Mouse (Mus musculus): ENCODE results near the gene Il17rd.

Il17rd gene

DNA sequence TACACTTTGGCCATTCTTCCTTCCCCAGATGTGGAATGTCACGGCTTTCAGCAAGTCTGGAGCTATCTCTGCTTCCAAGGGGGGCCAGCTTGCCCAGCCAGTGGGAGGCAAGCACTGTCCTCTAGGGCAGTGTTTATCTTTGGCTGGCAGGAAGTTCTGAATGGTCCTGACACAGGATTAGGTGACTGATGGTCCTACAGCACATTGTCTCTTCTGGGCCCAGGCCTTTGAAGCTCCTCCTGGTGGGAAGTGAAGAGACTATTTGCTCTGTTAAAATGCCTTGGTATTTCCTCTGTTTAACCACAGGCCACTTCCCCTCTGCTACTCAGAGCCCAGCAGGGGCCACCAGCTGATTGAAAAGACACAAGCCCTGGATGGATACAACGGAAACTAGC, 6.2 kb downstream of the Il17rd start:
- no peak for DNase-seq (ENCODE audit: low read depth)

DNA sequence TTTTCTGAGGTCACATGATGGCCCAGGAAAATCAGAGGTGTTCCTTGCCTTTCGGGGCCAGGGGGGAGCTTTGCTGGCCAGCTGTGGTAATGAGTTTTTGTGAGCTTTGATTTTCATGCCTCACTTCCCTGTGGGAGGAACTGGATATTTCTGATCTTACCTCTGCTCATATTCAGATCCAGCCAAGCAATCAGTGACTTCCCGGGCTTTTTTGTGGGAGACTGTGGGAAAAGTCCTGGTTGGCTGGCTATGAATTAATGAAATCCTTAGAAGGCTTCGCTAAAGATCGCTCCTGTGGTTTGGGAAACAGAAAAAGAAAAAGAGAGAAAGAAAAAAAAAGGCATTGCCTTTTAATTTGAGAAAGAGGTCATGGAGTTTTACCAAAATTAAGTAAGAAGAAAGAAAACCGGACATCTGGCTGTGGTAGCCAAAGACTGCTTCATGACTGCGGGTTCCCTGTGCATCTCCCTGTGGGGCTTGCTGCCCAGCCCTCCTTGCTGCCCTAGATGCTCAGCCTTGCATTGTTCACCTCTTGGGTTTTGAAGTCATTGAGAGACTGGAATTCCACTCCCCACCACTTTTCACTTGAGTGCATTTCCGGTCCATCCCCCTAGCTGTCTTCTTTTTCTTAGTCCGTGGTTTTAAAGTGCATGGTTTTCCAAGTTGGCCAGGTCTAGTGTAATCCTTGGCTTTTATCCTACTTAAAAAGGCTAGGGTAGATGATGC, 9.7 kb downstream of the Il17rd start:
- DNase-seq (ENCODE audit: low read depth) = no peak

DNA sequence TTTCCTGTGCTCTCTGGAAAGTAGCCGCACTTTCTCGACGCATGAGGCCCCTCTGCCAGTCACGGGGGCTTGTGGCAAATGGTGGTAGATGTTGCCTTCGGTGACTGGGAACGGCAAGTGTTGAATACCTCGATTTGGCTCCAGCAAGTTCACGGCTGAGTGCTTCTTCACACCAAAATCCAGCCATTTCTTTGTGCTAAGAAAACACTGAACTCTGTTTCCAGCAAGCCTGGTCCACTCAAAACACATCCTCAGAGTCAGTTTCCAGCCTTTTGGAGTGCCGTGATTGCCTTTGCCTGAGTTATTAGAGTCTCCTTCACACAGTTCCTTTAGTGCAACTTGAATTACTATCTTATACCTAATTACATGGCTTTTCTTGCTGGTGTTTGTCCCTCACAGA, 11.3 kb downstream of the Il17rd start:
- DNase-seq (ENCODE audit: low read depth) = no peak

DNA sequence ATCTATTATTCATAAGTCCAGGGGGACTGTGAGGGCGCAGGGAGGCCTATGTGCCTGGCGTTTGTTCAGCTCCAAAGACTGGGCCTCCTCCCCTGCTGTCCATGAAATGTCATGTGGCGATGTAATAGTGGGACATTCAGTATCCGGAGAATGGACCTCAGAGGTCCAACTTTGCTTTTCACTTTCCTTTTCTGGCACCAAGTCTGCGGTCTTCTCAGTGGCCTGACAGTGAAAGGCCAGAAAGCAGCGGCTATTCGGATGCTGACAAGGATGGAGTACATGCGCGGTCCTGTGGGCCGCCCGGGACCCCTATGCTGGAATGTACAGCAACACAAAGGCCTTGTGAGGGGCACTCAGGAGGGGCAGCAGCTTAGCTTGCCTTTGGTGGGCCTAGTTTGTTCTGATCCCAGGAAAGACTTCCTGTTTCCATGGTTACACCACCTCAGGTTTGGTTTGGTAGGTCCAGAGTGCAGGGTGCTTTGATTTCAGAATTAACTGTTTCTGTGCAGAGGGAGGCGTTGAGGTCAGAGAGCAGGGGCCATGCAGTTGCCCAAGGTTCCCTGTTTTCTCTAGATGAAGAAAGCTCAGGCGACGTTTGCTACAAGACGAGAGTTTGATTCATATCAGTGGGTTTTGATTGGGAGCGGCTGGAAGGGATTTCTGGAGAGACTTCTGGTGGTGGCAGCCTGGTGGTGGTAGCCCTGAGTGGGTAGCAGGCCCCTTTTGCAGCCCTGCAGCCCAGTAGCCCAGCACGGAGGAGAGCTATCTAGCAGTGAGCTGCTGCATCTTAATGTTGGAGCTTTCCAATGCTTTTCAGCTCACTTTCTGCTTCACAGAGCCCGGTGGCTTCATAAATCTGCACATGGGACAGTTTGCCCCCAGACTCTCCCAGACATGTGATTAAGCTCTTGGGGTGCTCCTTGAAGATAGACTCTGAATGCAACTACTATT, 12.1 kb downstream of the Il17rd start:
- no peak for DNase-seq (ENCODE audit: low read depth)

DNA sequence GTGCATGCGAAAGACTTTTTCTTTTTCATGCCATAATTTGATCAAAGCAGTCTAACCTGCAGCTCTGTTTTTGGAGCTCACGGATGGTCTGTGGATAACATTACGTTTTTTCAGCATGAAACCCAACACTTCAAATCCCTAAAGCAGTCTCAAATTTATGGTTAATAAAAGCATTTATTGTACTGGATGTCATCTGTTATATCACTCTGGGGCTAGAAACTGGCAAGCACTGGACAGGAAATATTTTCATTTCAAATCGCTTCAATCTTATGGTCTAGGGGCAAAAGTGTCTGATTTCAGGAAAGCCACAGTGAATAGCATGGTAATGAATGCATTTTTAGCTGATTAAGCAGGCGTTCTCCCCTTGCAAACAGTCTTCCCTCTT, 12.8 kb downstream of the Il17rd start:
- peak; percentile 41 for DNase-seq (ENCODE audit: low read depth)

DNA sequence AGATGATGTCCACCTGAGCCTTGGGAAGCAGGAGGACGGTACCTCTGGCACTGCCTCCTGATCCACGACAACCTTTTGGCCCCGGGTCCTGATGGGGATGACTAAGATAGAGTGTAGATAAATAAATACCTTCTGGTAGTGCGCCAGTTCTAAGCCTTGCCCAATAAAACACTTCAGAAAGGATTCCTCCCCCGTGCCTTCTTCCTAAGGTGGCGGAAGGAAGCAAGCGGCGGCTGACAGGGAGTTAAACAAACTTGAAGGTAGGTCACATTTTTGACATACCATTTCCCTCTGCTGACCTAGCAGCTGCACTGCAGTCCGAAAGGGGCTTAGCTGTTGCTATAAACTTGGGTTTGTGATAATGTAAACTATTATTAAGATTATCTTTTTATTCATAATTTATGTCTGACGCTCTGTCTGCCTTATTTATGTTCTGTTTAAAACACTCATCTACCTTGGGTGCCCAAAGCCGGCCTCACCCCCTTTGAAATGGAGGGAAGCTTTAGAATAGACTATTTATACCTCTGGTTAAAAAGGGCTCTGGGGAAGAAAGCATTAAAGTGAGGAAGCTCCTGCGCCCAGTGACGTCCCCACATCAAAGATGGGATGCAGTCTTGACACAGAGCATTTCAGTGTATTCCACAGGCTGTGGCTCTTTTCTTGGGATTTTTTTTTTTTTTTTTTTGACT, 19.9 kb downstream of the Il17rd start:
- DNase-seq (ENCODE audit: low read depth) = no peak

DNA sequence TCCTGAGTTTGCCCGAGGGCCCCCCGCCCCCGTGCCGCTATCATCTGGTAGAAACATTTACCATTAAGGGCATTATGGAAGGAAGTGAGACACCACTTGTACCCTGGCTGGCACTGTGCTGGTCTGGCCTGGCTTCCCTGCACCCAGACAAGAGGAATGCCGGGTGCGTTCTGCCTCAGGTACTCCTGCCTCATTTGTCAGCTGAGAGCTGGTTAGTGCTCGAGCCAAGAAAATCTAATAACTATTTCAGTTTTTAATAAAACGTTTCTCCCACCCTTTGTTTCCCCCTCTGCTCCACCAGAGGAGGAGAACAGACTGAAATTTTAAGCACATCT, 20.4 kb downstream of the Il17rd start:
- no peak for DNase-seq (ENCODE audit: low read depth)

DNA sequence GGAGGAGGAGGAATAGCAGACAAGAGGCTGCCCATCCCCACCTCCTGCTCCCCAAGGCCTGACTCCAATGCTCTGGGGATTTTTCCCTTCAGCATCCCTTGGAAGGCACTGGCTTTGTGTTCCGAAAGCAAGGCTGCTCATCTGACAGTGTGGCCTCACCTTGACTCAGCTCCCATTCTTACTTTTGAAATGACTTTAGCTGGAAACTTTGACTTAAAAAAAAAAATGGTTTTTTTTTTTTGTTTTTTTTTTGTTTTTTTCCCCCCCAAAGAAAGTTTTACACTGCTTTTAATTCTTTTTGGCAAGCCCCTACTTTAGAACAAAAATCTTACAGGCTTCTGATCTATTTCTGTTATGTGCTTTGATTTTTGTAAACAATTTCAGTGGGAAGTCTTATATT, 24.6 kb downstream of the Il17rd start:
- DNase-seq (ENCODE audit: low read depth) = no peak

DNA sequence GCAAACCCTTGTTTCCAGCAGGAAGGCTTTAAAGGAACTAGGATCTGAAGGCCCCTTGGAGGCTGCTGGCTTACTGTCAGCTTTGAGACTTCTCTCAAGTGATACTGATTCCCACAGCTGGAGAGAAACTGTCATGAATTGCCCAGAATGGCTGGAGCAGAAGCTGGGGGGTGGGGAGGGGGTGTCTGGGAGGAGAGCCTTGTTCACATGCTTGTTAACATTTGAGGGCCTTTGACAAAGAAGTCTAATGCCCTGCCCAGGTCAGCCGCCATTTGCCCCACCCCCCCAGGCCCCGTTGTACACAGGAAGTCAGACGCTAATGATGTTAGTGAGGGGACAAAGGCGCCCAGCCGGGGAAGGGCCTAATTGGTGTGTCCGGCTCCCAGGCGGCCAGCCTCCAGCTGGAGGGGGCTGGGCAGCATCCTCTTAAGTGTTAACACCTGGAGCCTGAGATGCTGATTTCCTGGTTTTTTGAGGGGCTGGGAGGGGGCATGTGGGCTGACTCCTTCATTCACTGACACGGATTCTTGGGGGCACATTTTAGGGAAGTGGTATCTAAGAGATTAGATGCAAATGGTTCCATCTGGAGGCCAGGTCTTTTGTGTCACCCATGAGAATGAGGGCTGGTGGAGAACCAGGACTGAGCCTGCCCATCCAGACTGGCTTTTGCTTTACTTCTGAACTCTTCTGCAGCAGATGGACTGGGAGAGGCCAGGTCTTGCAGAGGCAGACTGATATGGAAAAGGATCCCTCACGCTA, 27.6 kb downstream of the Il17rd start:
- no peak for DNase-seq (ENCODE audit: low read depth)

DNA sequence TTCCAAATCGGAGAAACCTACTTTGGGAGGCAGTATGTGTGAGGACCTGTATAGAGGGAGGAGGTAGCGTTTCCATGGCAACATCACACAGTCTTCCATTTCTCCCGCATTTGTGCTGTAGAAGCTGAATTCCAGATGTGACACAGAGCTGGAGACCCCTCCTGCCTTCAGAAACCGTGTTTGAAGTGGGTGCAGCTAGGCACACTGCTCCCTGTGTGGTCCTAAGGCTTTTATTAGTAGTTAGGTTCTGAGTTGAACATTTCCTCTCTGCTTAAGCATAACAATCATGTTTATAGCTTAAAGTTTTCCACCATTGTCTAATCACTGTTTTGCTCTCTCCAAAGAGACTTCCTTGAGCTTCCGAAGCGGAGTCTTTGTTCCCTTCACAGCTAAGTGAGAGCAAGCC, 29.1 kb downstream of the Il17rd start:
- DNase-seq (ENCODE audit: low read depth) = no peak

DNA sequence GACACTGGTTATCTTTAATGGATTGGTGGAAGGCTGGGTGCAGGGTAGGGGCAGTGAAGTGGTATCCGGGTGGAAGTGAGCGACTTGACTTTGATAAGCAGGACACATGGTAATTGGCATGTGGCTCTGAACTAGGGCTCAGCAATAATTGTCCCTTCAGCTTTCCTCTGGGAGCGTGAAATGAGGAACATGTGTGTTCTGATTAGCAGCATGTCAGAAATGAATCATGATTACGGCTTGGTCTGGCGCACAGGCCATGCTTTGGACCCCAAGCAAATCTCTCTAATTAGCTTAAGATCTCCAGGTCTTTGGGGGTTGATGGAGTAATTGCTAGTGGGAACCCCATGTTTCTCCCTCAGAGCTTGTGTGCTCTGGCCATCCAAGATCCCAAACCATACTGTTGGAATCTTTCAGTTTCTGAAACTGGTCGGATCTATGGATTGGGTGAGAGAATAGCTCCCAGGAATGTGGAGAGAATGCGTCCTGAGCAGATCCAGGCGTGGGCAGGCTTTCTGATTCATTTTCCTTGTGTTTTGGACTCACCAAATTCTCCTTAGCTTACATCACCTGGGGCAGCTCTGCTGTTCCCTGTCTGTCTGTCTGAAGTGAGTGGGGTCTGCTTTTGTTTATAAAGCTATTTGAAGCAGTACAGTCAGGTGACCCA, 30.8 kb downstream of the Il17rd start:
- DNase-seq (ENCODE audit: low read depth) = peak; percentile 71

DNA sequence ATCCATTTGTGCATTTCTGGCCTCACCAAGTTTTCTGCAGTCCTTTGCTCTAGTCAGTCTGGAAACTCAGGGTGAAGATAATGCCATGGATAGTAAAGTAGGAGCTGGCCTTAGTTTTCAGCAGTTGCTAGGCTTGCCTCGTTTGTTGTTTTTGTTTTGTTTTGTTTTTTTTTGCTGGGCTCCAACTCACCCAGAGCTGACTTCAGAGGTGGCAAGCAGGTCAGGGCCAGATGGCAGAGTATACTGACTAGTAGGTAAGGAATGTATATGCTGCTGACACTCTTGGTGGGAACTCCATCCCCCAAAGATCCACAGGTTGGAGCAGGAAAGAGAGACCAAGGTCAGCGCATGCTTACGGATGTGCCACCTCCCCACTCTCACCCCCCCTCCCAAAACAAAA, 31.4 kb downstream of the Il17rd start:
- no peak for DNase-seq (ENCODE audit: low read depth)

DNA sequence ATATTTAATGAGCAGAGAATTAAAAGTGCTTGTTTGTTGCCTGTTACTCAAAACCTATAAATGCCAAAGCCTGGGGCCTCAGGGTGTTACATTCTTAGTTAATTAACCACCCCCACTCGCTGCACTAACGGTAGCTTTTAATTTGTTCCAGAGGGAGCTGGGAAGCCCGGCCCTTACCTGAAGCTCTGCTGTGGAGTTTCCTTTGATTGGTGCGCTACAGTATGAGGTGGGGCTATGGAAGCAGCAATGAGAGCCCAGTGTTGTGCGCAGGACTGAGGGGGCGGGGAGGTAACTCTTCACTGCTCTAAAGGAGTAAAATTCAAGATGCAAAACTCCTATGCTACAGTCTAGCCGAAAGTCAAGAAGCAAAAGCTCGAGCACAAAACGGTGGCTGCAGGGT, 32.0 kb downstream of the Il17rd start:
- no peak for DNase-seq (ENCODE audit: low read depth)

DNA sequence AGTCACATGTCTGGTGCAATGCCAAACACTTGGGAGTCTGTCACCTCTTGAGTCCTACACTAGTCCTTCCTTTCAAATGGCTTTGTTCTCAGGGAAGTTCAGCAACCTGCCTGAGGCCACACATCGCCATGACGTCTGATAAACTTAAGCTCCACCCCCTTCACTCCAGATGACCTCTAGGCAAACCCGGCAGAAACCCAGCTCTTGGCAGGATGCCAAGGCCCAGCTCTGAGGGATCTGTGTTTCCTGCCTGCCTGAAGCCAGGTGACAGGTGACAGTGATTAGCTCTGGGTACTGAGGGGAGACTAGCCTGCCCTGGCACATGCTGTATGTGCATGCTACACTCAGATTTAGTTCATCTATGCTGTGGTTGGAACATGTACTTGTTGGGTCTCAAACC, 33.2 kb downstream of the Il17rd start:
- no peak for DNase-seq (ENCODE audit: low read depth)

DNA sequence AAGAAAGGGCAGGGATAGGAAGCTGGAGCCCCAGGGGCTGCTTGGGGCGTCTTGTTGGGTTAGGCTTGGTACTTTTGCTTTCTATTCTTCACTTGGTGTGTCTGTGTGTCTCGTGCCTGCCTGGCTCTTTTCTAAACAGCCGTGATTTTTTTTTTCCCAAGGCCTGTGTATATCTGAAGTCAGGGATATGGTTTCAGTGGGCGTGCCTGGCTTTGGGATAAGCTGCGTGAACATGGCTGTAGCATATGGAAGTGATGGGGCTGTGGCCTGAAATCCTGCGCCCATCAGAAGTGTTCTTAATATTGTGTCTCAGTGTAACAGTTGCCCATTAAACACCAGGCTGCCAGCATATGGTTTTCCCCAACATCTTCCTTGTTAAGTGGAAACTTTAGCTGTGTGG, 36.3 kb downstream of the Il17rd start:
- no peak for DNase-seq (ENCODE audit: low read depth)

DNA sequence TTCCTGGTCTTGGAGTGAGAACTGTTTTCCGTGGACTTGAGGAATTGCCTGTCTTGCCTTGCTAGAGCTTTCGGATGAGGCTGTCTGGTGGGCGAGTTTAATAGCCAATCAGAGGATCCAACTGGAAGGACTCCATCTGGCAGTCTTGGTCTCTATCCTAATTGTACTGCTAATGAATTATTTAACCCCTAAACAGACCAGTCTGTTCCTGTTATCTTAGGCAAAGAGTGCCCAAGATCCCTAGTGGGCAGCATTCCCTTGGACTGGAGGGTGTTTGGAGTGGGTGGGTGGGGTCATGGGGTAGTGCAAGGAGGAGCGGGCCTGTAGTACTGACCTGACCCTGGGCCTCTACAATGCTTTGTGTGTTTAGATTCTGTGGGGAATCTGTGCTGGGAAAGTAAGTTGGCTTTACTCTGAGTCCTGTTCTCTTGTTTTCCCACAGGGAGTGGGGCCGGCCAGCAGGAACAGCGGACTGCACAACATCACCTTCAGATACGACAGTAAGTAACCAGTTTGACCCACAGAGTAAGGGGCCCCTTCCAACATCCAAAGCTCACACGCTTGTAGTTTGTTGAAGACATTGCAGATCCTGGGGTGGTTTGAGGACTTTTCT, 37.3 kb downstream of the Il17rd start:
- DNase-seq (ENCODE audit: low read depth) = no peak

DNA sequence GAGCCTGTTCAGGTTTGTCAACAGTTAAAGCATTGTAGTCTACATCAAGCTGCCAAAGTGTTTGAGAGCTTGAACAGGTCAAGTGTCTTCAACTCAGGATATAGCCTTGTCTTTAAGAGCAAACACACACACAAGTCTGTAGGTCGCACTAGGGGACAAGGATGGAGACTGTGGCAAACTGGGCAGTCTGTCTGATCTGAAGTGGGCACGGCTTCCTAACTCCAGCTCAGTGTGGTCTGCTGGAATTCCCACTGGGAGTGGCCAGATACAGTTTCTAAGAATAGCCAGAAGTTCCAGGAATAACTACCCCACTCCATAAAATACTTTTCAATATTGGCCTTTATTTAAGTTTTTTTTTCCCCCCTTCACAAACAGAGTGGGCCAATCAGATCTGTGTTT, 37.8 kb downstream of the Il17rd start:
- peak; percentile 40 for DNase-seq (ENCODE audit: low read depth)

DNA sequence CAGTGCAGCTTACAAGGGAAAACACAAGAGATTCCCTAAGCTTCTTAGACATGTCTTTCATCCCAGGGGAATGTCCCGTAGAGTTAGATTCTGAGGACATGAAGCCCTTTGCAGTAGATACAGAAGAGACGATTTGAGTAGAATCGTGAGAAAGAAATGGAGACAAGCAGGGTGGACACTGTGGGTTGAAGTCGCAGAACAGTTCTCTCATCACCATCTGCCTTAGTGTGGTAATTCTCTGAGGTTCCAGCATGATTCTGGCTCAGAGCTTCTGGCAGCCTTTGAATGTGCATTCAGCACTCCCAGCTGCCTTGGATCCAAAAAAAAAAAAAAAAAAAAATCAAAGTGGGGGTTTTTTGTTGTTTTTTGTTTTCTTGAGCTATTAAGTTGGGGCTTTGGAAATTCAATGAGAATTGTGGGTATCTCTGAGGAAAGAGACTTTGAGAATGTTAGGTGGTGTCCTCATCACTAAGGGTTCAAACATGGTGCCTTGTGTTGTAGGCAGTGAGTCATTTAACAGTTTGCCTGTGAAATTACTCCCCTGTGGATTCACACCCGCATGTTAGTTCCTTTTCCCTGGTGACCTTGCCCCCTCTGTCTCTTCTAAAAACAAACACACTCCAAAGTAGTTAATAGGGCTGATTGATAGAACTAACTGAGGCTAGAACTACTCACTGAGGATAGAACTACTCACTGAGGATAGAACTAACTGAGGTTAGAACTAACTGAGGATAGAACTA, 43.0 kb downstream of the Il17rd start:
- peak; percentile 59 for DNase-seq (ENCODE audit: low read depth)

DNA sequence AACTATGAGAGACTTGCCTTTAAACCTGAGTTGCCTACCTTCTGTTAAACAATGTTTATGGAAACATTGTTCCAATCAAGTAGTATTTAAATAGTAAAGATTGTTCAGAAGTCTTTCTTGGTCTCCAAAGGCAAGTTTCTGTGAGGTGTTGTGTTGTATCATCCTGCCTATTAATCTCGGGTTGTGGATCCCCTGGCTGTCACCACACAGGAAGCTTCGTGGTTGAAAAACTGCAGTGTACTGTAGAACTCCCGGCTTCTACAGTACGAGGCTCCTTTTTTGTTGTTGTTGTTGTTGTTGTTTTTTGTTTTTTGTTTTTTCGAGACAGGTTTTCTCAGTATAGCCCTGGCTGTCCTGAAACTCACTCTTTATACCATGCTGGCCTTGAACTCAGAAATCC, 46.7 kb downstream of the Il17rd start:
- no peak for DNase-seq (ENCODE audit: low read depth)

DNA sequence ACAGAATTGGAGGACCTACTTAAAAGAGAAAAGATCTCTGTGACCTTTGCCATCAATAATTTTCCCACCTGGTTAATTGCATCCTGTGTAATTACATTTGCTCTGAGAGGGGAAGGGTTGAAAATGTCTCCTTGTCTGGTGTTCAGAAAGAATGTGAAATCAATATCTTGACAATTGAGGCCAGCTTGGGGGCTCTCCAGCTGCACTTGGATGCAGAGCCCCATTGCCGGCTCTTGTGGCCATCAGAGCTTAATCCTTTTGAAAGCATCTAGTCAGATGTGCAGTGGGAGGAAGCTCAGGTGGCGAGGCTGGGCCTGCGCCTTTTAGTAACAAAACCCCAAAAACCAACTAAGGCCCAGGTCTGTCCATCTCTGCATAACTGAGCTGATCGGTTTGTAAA, 47.3 kb downstream of the Il17rd start:
- no peak for DNase-seq (ENCODE audit: low read depth)

DNA sequence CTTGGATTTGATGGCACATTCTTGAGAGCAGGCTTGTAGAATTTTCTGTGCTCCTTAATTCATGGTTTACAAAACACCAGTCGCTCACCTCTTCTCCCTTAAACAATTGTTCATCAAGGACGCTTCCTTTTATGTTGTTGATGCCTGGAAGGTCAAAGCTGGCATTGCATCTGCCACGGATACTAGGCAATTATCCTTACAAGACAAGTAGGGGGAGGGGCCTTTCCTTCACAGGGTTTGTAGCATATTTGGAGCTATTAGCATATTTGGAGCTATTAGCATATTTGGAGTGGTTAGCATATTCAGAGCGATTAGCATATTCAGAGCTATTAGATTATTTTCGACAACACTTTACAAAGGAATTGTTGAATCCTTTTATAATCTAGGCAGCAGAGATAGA, 55.5 kb downstream of the Il17rd start:
- no peak for DNase-seq (ENCODE audit: low read depth)

All from NIH3T3 (cell line).